26 mouse cellular contexts compared by ENCODE assay signal in the genomic region with DNA sequence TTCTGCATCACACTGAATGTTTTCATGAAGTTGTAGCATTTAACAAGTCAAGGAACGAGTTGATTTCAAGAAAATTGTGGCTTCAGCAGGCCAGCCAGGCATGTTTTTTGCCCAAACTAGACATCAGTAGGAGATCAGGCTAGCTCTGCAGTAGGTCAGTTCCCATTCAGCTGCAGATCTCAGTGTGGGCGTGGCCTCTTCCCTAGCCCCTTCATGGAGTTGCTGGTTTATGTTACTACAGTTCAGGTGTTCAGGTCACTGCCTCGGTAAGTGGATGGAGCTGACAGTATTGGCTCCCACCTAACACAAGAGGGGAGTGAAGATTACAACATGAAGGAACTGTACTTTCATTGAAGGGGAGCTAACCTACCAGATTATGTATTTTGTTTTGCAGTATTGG. TPM values are rescaled to one million over a fixed set of nuclear protein-coding genes. Genes with fewer than 3 reads are reported as not detected.
"Had no signal": no experiment of that assay in that cellular context is flagged by ENCODE, and none has a peak within 500 bp of the region (broad histone marks: within the 10 kb centered on the region; RNA-seq: fewer than 3 reads in every experiment).

No protein-coding gene starts in this region.

- H3K27me3 ChIP-seq: limb, embryonic 13.5 days; liver, embryonic 12.5 days; liver, embryonic 15.5 days; lung, embryonic 15.5 days; megakaryocyte, embryonic 14.5 days; midbrain, embryonic 13.5 days; neural tube, embryonic 13.5 days; stomach, embryonic 15.5 days had no signal

- H3K4me3 ChIP-seq: limb, embryonic 10.5 days; limb, embryonic 13.5 days; liver, embryonic 12.5 days; liver, embryonic 15.5 days; lung, embryonic 15.5 days; megakaryocyte, embryonic 14.5 days; midbrain, embryonic 10.5 days; midbrain, embryonic 13.5 days; myocyte; neural tube, embryonic 13.5 days; stomach, embryonic 15.5 days had no signal

- H3K9me3 ChIP-seq: limb, embryonic 10.5 days; limb, embryonic 13.5 days; liver, embryonic 12.5 days; liver, embryonic 15.5 days; lung, embryonic 15.5 days; megakaryocyte, embryonic 14.5 days; midbrain, embryonic 10.5 days; midbrain, embryonic 13.5 days; neural tube, embryonic 13.5 days; stomach, embryonic 15.5 days had no signal

- H3K4me2 ChIP-seq: limb, embryonic 13.5 days; liver, embryonic 12.5 days; liver, embryonic 15.5 days; lung, embryonic 15.5 days; midbrain, embryonic 13.5 days; neural tube, embryonic 13.5 days; stomach, embryonic 15.5 days had no signal

- DNase-seq: kidney, adult 8-10 months; kidney, postnatal 36 days; liver; lung, adult 18-20 months; lung, postnatal 10 days; lung, postnatal 36 days; retina, postnatal 1 day; right cerebral cortex, postnatal 25 days; spleen, adult 18-20 months; thymus, postnatal 25 days had no signal

- H3K9ac ChIP-seq: limb, embryonic 13.5 days; liver, embryonic 12.5 days; liver, embryonic 15.5 days; lung, embryonic 15.5 days; midbrain, embryonic 13.5 days; neural tube, embryonic 13.5 days; stomach, embryonic 15.5 days had no signal

- H3K27ac ChIP-seq: limb, embryonic 10.5 days; limb, embryonic 13.5 days; liver, embryonic 12.5 days; liver, embryonic 15.5 days; lung, embryonic 15.5 days; midbrain, embryonic 10.5 days; midbrain, embryonic 13.5 days; neural tube, embryonic 13.5 days; stomach, embryonic 15.5 days had no signal

- ATAC-seq: intestine, postnatal 0 days; liver, embryonic 12.5 days; midbrain, embryonic 13.5 days; midbrain, embryonic 16.5 days had no signal

- H3K4me1 ChIP-seq: limb, embryonic 10.5 days; limb, embryonic 13.5 days; lung, embryonic 15.5 days; midbrain, embryonic 10.5 days; midbrain, embryonic 13.5 days; stomach, embryonic 15.5 days had no signal

RNA-seq across cellular contexts. Expression of a gene that starts 51.7 kb away (rescaled TPM):
- total RNA-seq: monocyte, adult 5-6 weeks; neutrophil, adult 5-6 weeks had no signal
- polyA plus RNA-seq: intestine, postnatal 0 days; limb, embryonic 10.5 days; liver, embryonic 12.5 days; liver, embryonic 15.5 days; midbrain, embryonic 10.5 days; myocyte; thymus, postnatal 0 days had no signal
